Comparison of ENCODE assay signal across 11 mouse cellular contexts in genomic region chr1:58304296-58304695, GRCm38 (mm10). TPM values are rescaled to one million over a fixed set of nuclear protein-coding genes. Genes with fewer than 3 reads are reported as not detected.
DNase-seq lines count a peak whose midpoint lies in the region; ATAC-seq and TF ChIP-seq lines count a peak whose summit lies in the region.
"Had no signal": no experiment of that assay in that cellular context is flagged by ENCODE, and none has a peak within 500 bp of the region (broad histone marks: within the 10 kb centered on the region; RNA-seq: fewer than 3 reads in every experiment).

No protein-coding gene starts in this region.

- H3K27me3 ChIP-seq in lung, postnatal 0 days (replicated peaks; ENCODE audit: insufficient read depth, low read length), result no peaks in the 10 kb centered on the region
- H3K27me3 ChIP-seq in intestine, embryonic 14.5 days (replicated peaks; ENCODE audit: control insufficient read depth, insufficient read depth, low read length), result no peaks in the 10 kb centered on the region
- H3K27me3 ChIP-seq: liver, embryonic 12.5 days had no signal

- TF ChIP-seq POLR2A in lung, adult 2 months (IDR thresholded peaks at IDR 0.05; ENCODE audit: borderline replicate concordance, extremely low read depth, low read depth, low read length), result no peak

- no peak for TF ChIP-seq CTCF in lung, postnatal 0 days (IDR thresholded peaks at IDR 0.05)
- TF ChIP-seq CTCF in lung, adult 2 months (IDR thresholded peaks at IDR 0.05; ENCODE audit: insufficient read depth, low read length), result no peak
- no peak for TF ChIP-seq CTCF in layer of hippocampus, adult 2 months (conservative IDR thresholded peaks at IDR 0.05)

- ATAC-seq in lung, postnatal 0 days, result peak; percentile 87
- 0 out of 2 replicates have a peak, but pooled peaks have one; percentile 50 for ATAC-seq in intestine, embryonic 14.5 days (replicated peaks; ENCODE audit: low FRiP score, low TSS enrichment, low read depth)
- no peak for ATAC-seq in activated CD4-positive, CD25-positive, alpha-beta regulatory T cell, adult 4 months
- no peak for ATAC-seq in erythroid progenitor cell, adult 5-6 weeks (replicated peaks; ENCODE audit: low FRiP score, poor library complexity, severe bottlenecking)
- ATAC-seq: liver, embryonic 12.5 days had no signal

- DNase-seq in lung, postnatal 0 days (ENCODE audit: low spot score), result peak; percentile 71
- DNase-seq in lung, adult 2 months, result no peak
- peak; percentile 40 for DNase-seq in adrenal gland, postnatal 10 days
- peak; percentile 62 for DNase-seq in intestine, embryonic 14.5 days (ENCODE audit: low spot score)
- peak; percentile 31 to 42 for DNase-seq in thymus, postnatal 36 days
- DNase-seq in layer of hippocampus, adult 2 months (ENCODE audit: low spot score in 2 of 2), result no peak

- whole genome bisulfite sequencing in lung, postnatal 0 days, result 54% methylated on average over 12 of the region's 12 CpGs
- WGBS in lung, adult 2 months, result 50% methylated on average over 12 of the region's 12 CpGs
- WGBS in intestine, embryonic 14.5 days, result 40% methylated on average over 12 of the region's 12 CpGs

- H3K9ac ChIP-seq in lung, postnatal 0 days (replicated peaks; ENCODE audit: low read depth), result no peak overlapping the region
- H3K9ac ChIP-seq in intestine, embryonic 14.5 days (ENCODE audit: low read length), result no peak overlapping the region
- H3K9ac ChIP-seq: liver, embryonic 12.5 days had no signal

- H3K4me3 ChIP-seq in lung, postnatal 0 days (ENCODE audit: low read depth, low read length), result no peak overlapping the region
- H3K4me3 ChIP-seq in lung, adult 2 months (replicated peaks; ENCODE audit: extremely low read depth, low read depth, low read length), result no peak overlapping the region
- no peak overlapping the region for H3K4me3 ChIP-seq in intestine, embryonic 14.5 days (ENCODE audit: low read depth, low read length)
- H3K4me3 ChIP-seq in layer of hippocampus, adult 2 months, result no peak overlapping the region
- H3K4me3 ChIP-seq: liver, embryonic 12.5 days had no signal

- no peaks in the 10 kb centered on the region for H3K4me1 ChIP-seq in lung, postnatal 0 days (ENCODE audit: insufficient read depth, low read depth, low read length)
- H3K4me1 ChIP-seq in lung, adult 2 months (ENCODE audit: control insufficient read depth, insufficient read depth, low read length), result no peaks in the 10 kb centered on the region
- H3K4me1 ChIP-seq in intestine, embryonic 14.5 days (replicated peaks; ENCODE audit: control insufficient read depth, insufficient read depth, low read length), result peaks cover 10% of the 10 kb centered on the region; the same call in 1 of the 2 replicates

- no peaks in the 10 kb centered on the region for H3K9me3 ChIP-seq in lung, postnatal 0 days (ENCODE audit: low read length)
- no peaks in the 10 kb centered on the region for H3K9me3 ChIP-seq in intestine, embryonic 14.5 days (ENCODE audit: control insufficient read depth, low read length)
- H3K9me3 ChIP-seq: liver, embryonic 12.5 days had no signal

- TF ChIP-seq EP300 in lung, postnatal 0 days (IDR thresholded peaks at IDR 0.05), result 0 out of 2 replicates have a peak, but pooled peaks have one; percentile 4

- no peaks in the 10 kb centered on the region for H3K36me3 ChIP-seq in lung, postnatal 0 days (ENCODE audit: insufficient read depth, low read length)
- H3K36me3 ChIP-seq in intestine, embryonic 14.5 days (ENCODE audit: control insufficient read depth, insufficient read depth, low read length), result no peaks in the 10 kb centered on the region
- H3K36me3 ChIP-seq: liver, embryonic 12.5 days had no signal

- H3K4me2 ChIP-seq in lung, postnatal 0 days (replicated peaks; ENCODE audit: low read depth, low read length), result no peak overlapping the region
- no peak overlapping the region for H3K4me2 ChIP-seq in intestine, embryonic 14.5 days (ENCODE audit: low read length)
- H3K4me2 ChIP-seq: liver, embryonic 12.5 days had no signal

- H3K27ac ChIP-seq in lung, postnatal 0 days (ENCODE audit: low read length), result no peak overlapping the region
- H3K27ac ChIP-seq in intestine, embryonic 14.5 days (ENCODE audit: low read depth), result peak overlapping the region; percentile 60
- no peak overlapping the region for H3K27ac ChIP-seq in layer of hippocampus, adult 2 months
- H3K27ac ChIP-seq: liver, embryonic 12.5 days had no signal

RNA-seq across cellular contexts. Expression of gene Aox2, which starts 26.2 kb away (rescaled TPM):
- polyA plus RNA-seq in lung, postnatal 0 days (2015; fragmentation: Nextera tagmentation; extraction: Ambion mirVana), result 0.02 and 0.05 TPM in 2 replicates
- not detected in 2 replicates for polyA plus RNA-seq in lung, adult 2 months (2012; rRNA removed)
- under 1 TPM; 0.06 to 0.12 TPM for total RNA-seq in adrenal gland, postnatal 10 days (2021)
- 0.07 TPM in 1 of 2 replicates, not detected in the other for polyA plus RNA-seq in intestine, embryonic 14.5 days (2014; fragmentation: Nextera tagmentation; extraction: Ambion mirVana)
- under 1 TPM; 0.05 to 0.13 TPM for polyA plus RNA-seq in activated CD4-positive, CD25-positive, alpha-beta regulatory T cell, adult 4 months (2017; shearing (Covaris generic))
- total RNA-seq in erythroid progenitor cell, adult 5-6 weeks (2015; ENCODE audit: low replicate concordance), result not detected in 2 replicates
- not detected in 2 replicates for total RNA-seq in erythroid progenitor cell, adult 5-6 weeks (2017; ENCODE audit: low replicate concordance)
- total RNA-seq in layer of hippocampus, adult 2 months (2021), result not detected
- total RNA-seq: hematopoietic stem cell, adult 5-6 weeks had no signal
- polyA plus RNA-seq: liver, embryonic 12.5 days; neural tube, embryonic 14.5 days had no signal

Comparison
In these comparisons a context has a peak if more than half of its experiments do, and no peak if none do; other contexts are left out.
1. DNase-seq: peak in lung, postnatal 0 days (single experiment), adrenal gland, postnatal 10 days (single experiment), intestine, embryonic 14.5 days (single experiment) and thymus, postnatal 36 days (2 of 2); none in lung, adult 2 months (single experiment) and layer of hippocampus, adult 2 months (0 of 2).
2. ATAC-seq: peak in lung, postnatal 0 days (single experiment) and intestine, embryonic 14.5 days (single experiment); none in activated CD4-positive, CD25-positive, alpha-beta regulatory T cell, adult 4 months (single experiment) and erythroid progenitor cell, adult 5-6 weeks (single experiment).